Mouse (Mus musculus) layer of hippocampus, postnatal 25 days (tissue): ENCODE measurements around the gene Cyp19a1. TPM values are rescaled to one million over a fixed set of nuclear protein-coding genes. Genes with fewer than 3 reads are reported as not detected.

Experiments used
- DNase-seq, 2 experiments: peaks; one replicate each; pipeline ENCODE4 v3.0.0; 2022; ENCODE audit warnings: mixed read lengths in 2 of 2, low spot score in 1 of 2; ENCODE audit errors: extremely low spot score in 1 of 2
- total RNA-seq, 2 experiments: library from RNA; stranded (reverse); gene quantifications; 2 replicates each; pipeline ENCODE4 v1.2.3; 2021

Gene Cyp19a1
- total RNA-seq, 2 experiments from 2014 or later, result 0.19 TPM; not detected in 1

GRCm38 (mm10) chr9:54181330-54181729 lies 86.6 kb downstream of the Cyp19a1 start:
- DNase-seq, result peak; percentile 23 to 74

GRCm38 (mm10) chr9:54180216-54180615 lies 87.7 kb downstream of the Cyp19a1 start:
- no peak for DNase-seq

- peak in 1 of 2 experiments; percentile 13 for DNase-seq
These were observed 98.4 kb downstream of the Cyp19a1 start for GRCm38 (mm10) chr9:54169489-54169888.

- DNase-seq, result no peak
These were observed 99.5 kb downstream of the Cyp19a1 start for GRCm38 (mm10) chr9:54168425-54168824.

- no peak for DNase-seq
These were observed 104.8 kb downstream of the Cyp19a1 start for GRCm38 (mm10) chr9:54163117-54163516.

GRCm38 (mm10) chr9:54153679-54154078 lies 114.2 kb downstream of the Cyp19a1 start:
- no peak for DNase-seq

GRCm38 (mm10) chr9:54139191-54139590 lies 128.7 kb downstream of the Cyp19a1 start:
- no peak for DNase-seq

Other genes starting within 250 kb of the Cyp19a1 start
- 10 to 100 TPM; 27.7 to 29.1 TPM for gene Tnfaip8l3, start 199.7 kb downstream of the Cyp19a1 start, total RNA-seq
- 1 to 10 TPM in 1 of 2 experiments, under 1 TPM in 1; 0.81 to 1.4 TPM for gene Gldn, start 18.4 kb upstream of the Cyp19a1 start, total RNA-seq
- gene Dmxl2, start 233.5 kb upstream of the Cyp19a1 start, total RNA-seq, result 100 to 1,000 TPM; 187 to 212 TPM